Mouse (Mus musculus): ENCODE results near the gene Cldn7.

DNA sequence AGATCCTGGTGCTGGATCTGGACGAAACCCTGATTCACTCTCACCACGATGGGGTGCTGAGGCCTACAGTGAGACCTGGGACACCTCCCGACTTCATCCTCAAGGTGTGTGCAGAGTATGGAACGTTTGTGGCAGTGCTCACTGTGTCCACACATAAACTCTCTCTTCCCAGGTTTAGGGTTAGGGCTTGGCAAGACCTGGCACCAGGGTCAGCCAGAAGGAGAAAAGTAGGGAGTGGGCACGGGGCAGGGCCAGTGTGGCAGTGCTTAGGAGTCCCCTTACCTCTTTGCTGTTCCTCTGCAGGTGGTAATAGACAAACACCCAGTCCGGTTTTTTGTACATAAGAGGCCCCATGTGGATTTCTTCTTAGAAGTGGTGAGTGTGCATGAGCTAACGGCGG lies 19.9 kb downstream of the Cldn7 start:
- TF ChIP-seq CTCF (conservative IDR thresholded peaks at IDR 0.05; ENCODE audit: low read length) (no peak), POU5F1 (IDR thresholded peaks at IDR 0.05; ENCODE audit: borderline replicate concordance, low read length) (no peak), NANOG (IDR thresholded peaks at IDR 0.05; ENCODE audit: borderline replicate concordance, low read length) (no peak)
